Mouse (Mus musculus) 3134 (cell line): ENCODE measurements around the gene Rdh8.

Experiments
- DNase-seq: peaks from one replicate; pipeline ENCODE4 v3.0.0-alpha.2; 2011; ENCODE audit warnings: low spot score; ENCODE audit not compliant: insufficient read length; ENCODE audit errors: extremely low read depth

The Rdh8 gene

GRCm38 (mm10) chr9:20835431-20835954 is 17.2 kb downstream of the Rdh8 start:
- DNase-seq, result peak; percentile 35

- DNase-seq, result no peak
These were observed 19.1 kb downstream of the Rdh8 start for GRCm38 (mm10) chr9:20837184-20837947.

DNA sequence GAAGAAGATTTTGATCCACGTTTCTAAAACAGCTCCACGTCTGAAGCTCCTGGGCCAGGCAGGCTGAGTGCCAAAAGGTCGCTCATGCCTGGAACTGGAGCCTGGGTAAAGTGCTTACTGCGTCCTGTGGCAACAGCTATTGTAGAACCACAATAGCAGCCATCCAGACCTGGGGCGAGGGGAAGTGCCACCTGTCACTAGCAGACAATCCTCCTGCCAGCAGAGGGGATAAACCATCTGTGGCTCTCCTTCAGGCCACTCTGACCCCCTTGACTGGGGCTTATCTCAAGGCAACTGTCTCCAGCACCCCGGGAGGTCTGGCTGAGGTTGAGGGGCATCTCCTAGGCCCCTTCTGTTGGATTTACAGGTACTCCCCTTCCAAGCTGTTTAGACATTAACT is 20.6 kb downstream of the Rdh8 start:
- no peak for DNase-seq

GRCm38 (mm10) chr9:20842211-20842610 is 23.9 kb downstream of the Rdh8 start:
- DNase-seq, result no peak

DNA sequence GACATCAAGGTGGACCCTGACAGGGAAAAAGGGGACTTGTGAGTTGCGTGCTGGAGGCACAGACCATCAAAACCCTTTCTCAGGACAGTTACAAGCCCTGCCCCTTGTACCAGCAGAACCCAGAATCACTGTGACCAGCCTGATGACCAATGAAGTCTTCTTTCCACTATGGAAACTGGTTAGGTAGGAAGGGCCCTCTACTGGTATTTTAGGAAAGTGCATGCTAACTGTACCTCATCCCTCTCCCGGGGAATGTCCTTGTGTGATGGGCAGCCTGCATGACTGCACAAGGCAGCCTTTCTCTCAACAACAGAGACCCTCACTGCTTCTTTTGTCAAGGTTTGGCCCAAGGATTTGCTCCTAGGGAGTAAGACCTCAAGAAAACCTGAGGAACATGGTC is 24.4 kb downstream of the Rdh8 start:
- DNase-seq, result no peak

DNA sequence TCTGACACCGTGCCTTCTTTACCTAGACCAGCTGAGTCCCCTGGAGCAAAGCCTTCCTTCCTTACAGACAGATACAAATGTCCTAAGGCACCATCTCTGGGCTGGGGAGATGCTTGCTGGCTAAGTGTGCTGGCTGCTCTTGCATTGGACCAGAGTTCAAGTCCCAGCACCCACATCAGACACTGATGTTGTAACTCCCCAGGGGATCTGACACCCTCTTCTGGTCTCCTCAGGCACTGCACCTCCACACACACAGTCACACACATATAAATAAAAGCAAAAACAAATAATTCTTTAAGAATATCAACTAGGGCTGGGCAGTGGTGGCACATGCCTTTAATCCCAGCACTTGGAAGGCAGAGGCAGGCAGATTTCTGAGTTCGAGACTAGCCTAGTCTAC is 31.9 kb downstream of the Rdh8 start:
- no peak for DNase-seq

DNA sequence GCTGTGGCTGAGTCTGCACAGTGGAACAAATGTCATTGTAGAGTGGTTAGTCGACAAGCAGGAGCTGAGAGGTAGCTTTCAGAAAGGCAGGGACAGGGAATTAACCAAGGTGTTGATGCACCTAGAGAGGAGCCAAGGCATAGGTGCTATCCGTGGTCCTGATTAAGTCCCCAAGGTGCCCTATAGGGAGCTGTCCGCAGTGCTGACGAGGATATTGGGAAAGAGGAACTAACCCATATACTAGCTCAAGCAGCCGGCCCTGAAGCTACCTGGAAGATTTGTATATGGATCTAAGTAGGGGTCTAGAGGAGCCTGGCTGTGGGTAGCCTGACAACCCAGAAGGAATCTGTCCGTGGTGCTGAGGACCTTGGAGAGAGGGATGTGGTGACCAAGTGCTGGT is 38.8 kb downstream of the Rdh8 start:
- DNase-seq, result no peak

DNA sequence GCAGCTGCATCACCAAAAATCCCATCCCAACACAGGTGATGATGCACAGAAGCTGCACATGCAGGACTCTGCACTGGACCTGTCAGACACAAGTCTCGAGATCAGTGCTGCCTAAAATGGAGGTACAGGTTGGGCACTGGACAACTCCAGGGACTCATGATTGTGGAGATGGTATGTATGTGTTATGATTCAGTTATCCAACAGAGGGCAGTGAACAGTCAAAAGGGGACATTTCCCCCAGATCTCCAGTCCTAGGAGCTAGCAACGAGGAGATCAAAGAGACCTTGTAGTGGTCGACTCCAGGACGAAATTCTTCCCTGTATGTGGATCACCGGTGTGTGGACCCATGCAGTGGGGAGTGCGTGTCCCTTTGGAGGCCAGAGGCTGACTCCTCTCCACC is 41.6 kb downstream of the Rdh8 start:
- DNase-seq, result no peak

GRCm38 (mm10) chr9:20861821-20862220 is 43.5 kb downstream of the Rdh8 start:
- no peak for DNase-seq

DNA sequence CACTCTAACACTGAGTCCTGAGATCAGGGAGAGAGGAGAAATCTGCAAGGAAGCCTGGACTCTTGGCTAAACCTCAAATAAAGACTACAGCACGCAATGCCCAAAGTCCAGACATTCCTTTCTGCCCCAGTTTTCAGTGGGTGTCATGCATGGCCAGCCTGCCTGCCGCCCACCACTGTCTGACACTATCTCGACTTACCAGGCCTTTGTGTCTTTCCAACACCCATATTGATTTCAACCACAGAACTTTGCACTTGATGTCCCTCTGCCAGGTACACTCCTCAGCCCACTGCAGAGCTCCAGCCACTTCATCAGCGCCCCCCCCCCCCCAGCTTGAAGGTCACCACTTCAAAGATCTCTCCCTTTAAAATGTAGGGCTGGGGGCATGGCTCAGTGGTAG is 43.9 kb downstream of the Rdh8 start:
- no peak for DNase-seq

DNA sequence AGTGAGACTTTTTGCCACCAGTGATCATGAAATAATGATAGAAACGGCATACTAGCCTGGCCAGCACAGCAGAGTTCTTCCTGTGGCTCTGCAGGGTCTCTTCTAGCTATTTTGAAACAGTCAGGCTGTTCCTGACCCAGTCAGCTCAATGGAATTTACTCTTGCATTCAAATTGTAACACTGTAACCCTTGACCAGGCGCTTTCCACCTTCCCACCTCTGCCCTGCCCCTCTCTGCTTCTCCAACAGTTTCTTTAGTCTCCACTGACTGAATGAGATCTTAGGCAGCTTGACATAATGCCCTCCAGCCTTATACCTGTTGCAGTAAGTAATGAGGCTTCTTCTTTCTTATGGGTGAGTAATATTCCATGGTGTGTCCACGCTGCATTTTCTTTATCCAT is 48.6 kb downstream of the Rdh8 start:
- no peak for DNase-seq

DNA sequence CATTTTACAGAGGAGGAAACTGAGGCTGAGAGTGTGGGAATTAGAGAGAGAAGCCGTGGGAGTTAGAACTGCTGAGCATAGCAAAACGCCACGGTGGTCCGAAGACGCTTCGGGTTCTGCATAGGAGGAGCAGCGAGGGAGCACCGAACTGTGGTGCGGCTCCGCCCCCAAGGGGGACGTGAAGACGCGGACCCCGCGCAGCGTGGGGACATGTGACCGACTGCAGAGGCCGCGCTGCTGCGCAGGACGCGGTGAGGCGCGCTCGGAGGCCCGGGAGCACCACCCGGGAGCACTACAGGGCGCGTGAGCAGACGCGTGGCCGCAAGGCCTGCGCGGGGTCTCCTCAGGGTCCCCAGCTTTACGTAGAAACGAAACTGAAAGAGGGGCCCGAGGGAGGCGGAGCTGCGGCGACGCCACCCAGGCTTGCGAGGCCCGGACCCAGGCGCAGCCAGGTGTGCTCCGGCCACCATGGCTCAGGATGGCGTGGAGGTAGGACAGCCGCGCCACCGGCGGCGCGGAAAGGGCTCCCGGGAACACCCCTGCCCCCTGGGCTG is 50.2 kb downstream of the Rdh8 start, which contains the start of gene A230050P20Rik:
TSS of gene A230050P20Rik (plus strand) at position 195 of the 554 bp plus-strand sequence.
- DNase-seq, result no peak

- DNase-seq, result no peak
These were observed 50.9 kb downstream of the Rdh8 start for GRCm38 (mm10) chr9:20869246-20869645.

DNA sequence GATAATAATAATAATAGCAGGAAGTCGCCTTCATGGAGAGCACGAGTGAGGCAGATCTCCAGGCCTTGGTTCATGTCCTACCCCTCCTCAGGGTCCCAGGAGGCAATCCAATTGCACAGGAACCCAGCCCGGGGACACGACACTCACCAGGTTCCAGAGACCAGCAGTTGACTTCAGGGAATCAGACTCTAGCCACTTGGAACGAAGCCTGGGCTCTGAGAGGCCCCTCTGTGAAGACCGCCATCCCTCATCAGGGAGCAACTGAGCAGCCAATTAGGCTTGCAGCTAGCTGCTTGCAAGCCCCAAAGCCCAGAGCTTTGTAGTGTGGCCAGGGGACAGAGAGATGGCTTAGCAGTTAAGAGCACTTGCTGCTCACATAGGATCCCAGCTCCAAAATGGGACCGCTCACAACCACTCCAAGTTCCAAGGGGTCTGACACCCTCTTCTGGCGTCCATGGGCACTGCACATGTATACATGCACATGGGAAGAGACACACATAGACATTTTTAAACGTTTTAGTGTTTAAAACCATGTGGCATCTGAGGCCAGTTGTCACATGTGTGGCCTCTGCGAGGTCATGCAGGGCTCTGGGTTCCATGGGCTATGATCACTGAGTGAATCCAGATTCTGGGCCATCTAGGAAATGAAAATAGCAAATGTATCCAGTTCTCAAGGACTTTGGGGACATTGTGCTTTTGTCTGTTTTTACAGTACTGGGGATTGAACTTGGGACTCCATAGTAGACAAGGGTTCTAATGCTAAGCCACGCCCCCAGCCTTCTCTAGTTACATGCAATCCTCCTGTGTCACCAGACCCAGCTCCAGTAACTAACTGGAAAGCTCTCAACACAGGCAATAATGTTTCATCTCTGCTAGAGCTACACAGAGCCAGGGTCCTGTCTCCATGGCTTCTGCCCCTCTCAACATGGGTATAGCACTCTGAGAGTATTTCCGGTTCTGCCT is 52.2 kb downstream of the Rdh8 start:
- no peak for DNase-seq

DNA sequence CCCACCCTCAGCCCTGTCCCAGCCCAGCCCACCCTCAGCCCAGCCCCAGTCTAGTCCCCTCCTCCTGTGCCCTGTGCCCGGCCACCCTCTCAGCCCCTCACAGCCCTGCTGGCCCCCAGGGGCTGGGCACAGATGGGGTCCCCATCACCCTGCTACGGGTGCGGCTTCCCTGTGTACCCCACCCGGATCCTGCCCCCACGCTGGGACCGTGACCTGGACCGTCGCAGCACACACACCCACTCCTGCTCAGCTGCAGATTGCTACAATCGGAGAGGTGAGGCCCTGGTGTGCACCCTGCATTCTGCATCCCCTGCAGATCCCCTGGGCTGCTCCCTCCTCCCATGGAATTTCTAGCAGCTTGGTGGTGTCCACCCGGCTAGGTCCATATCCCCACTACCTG is 54.7 kb downstream of the Rdh8 start:
- DNase-seq, result no peak

GRCm38 (mm10) chr9:20873521-20873920 is 55.2 kb downstream of the Rdh8 start:
- DNase-seq, result no peak

- no peak for DNase-seq
These were observed 56.9 kb downstream of the Rdh8 start for GRCm38 (mm10) chr9:20875021-20875790.
